Mouse (Mus musculus): ENCODE results near the gene Zfp446.
A peak's percentile ranks its signal among the peaks of the same experiment; 100 is the strongest.
"Not testable (repeated sequence)": the region's sequence is repeated elsewhere in the genome, so short reads cannot be mapped to it uniquely, and the experiment has no call there.

The Zfp446 gene

DNA sequence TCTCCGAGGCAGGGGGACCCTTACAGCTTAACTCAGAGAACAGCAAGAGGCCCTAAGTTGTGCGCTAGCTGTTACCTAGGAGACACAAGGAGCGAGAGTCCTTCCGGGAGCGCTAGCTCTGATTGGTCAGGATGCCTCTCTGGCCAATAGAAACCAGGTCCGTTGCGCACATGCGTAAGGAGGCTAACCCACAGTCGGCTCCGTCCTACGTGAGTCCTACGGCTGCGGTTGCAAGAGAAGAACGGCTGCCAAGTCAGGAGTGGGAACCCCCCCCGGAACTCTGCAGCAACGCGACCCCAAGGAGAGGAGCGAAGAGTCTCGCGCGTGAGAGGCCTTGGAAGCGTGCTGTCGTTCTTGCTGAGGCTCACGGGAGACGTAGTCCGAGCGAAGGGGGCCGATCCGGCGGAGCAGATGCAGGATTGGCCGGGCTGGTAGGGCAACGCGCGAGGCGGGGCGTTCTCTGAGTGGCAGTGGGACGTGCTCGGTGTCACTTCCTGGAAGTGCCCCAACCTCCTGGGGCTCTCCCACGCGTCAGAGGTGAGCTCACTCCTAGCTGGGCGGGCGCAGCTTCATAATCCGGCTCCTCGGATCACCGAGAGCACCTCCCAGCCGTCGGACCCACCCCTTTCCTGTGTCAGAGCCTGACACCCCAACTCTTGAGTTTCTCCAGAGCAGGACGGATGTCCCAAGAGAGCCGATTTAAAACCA, at the start of gene Zfp446:
Gene Zfp446, plus strand, starts transcription at position 167 of the 708 bp plus-strand sequence.
- DNase-seq = peak; percentile 99

DNA sequence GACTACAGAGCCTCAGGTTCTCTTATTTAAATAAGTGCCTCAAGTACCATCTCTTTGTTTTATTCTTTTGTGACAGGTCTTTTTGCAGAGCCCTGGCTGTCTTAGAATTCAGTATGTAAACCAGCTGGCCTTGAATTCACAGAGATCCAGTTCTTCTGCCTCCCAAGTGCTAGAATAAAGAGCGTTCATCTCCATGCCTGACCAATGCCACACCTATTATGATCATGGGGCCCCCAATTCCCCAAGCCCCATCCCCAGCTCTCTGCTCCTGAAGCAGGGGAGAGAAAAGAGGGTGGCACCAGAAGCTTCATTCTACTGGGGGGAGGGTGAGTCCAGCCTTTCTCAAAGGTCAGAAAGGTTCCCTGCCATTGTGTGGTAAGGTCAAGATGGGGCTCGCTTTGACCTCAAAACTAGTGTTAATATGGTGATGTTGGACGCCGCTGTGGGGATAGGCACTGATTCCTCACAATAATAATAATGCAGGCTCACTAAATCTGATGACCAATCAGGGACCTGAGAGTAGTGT, 44.0 kb upstream of the Zfp446 start:
- DNase-seq = no peak

- no peak for DNase-seq
Observed at GRCm38 (mm10) chr7:12934808-12935207, 42.8 kb upstream of the Zfp446 start.

GRCm38 (mm10) chr7:12937254-12937803, 40.3 kb upstream of the Zfp446 start:
- DNase-seq = not testable (repeated sequence)

GRCm38 (mm10) chr7:12940599-12940998, 37.0 kb upstream of the Zfp446 start:
- DNase-seq = no peak

GRCm38 (mm10) chr7:12943488-12943887, 34.2 kb upstream of the Zfp446 start:
- peak in 1 of 2 experiments; percentile 36 for DNase-seq

- peak; percentile 92 to 98 for DNase-seq
Observed at GRCm38 (mm10) chr7:12949032-12949871, 28.4 kb upstream of the Zfp446 start.

- DNase-seq = peak in 1 of 2 experiments; percentile 37
Observed at GRCm38 (mm10) chr7:12949872-12950229, 27.8 kb upstream of the Zfp446 start.

GRCm38 (mm10) chr7:12954896-12955295, 22.8 kb upstream of the Zfp446 start:
- DNase-seq = no peak

GRCm38 (mm10) chr7:12957511-12957910, 20.1 kb upstream of the Zfp446 start:
- no peak for DNase-seq

GRCm38 (mm10) chr7:12958948-12959347, 18.7 kb upstream of the Zfp446 start:
- DNase-seq = no peak

GRCm38 (mm10) chr7:12959718-12960117, 17.9 kb upstream of the Zfp446 start:
- DNase-seq = no peak

GRCm38 (mm10) chr7:12961511-12962141, 16.0 kb upstream of the Zfp446 start:
- peak; percentile 55 to 60 for DNase-seq

DNA sequence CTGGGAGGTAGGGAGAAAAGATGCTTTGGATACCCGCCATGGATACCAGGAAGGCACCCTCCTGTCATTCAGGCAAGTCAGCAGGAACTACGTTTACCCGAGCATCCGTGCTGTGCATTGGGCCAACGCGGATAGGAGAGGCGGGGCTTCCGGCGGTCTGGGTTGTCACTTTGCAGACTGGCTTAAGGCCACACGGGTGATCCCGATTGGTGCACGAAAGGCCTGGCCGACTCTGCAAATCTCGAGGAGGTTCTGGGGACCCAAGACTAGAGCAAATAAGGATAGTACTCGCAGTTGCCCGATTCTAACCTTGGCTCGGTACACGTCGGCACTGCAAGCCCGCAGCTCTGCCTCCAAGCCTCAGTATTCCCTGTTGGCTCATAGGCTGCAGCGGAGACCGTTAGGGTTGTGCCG, 12.0 kb upstream of the Zfp446 start, which contains the start of gene Zfp324:
Gene Zfp324, plus strand, starts transcription at position 161 of the 414 bp plus-strand sequence.
- DNase-seq = peak; percentile 95 to 96

GRCm38 (mm10) chr7:12966104-12966845, 11.4 kb upstream of the Zfp446 start:
- DNase-seq = peak; percentile 65 to 89

- no peak for DNase-seq
Observed at GRCm38 (mm10) chr7:12970906-12971305, 6.7 kb upstream of the Zfp446 start.

DNA sequence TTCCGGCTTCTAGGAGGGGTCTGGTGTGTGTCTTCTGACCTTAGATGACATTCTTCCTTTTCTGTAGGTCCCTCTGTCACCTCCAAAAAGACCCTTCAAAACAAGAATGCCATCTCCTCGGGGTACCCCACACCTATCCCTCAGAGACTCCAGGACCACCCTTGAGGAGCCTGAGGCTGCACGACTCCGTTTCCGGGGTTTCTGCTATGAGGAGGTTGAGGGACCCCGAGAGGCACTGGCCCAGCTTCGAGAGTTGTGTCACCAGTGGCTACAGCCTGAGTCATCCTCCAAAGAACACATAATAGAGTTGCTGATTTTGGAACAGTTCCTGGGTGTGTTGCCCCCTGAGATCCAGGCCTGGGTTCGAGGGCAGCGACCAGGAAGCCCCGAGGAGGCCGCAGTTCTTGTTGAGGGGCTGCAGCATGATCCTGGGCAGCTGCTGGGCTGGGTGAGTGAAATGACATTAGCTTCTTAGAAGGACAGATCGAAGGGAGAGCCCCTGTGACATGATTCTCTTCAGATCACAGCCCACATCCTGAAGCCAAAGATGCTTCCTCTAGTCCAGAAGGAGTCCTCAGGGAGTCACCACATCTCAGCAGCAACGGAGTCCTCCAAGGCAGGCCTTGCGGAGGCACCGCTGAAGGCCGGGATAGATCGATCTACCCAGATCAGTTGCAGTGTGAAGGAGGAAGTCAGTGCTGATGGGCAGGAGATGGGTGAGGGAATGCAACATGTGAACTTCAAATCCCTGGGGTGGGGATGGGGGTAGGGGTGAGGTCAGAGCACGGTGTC, 1.5 kb downstream of the Zfp446 start:
- DNase-seq = no peak

DNA sequence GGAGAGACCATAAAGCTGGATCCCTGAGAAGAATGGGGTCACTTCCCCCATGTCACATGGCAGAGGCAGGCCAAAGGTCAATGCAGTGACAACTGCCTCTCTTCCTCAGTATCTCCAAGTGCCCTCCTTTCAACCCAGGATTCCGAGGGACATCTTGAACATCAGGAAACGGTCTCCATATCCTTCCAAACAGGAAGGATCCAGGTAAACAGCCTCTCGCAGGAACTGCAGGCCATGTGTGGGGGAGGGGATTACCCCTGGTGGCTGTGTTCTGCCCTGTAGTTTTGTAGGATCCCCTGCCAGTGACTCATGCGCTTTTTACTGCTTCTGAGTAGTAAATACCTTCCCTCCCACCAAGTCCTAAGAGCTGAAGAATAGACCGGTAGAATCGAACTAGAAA, 2.1 kb downstream of the Zfp446 start:
- no peak for DNase-seq

DNA sequence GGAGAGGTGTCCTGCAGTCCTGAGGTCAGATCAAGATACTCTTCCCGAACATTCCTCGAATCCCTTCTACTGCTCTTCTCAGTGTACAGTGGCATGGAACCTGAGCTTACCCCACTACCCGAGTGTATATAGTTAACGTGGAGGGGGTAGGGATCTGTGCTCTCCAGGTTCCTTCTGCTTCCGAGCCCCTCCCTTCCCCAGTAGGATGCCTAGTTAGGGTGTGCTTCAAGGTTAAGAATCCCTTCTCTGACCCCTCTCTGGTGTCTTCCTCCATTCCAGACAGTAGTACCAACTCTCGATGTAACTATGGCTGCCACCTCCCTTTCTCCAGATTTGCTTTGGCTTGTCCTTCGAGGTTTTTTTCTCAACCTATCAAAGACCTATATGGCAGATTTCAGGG, 2.6 kb downstream of the Zfp446 start:
- DNase-seq = no peak

- no peak for DNase-seq
Observed at GRCm38 (mm10) chr7:12985724-12986123, 8.1 kb downstream of the Zfp446 start.

DNA sequence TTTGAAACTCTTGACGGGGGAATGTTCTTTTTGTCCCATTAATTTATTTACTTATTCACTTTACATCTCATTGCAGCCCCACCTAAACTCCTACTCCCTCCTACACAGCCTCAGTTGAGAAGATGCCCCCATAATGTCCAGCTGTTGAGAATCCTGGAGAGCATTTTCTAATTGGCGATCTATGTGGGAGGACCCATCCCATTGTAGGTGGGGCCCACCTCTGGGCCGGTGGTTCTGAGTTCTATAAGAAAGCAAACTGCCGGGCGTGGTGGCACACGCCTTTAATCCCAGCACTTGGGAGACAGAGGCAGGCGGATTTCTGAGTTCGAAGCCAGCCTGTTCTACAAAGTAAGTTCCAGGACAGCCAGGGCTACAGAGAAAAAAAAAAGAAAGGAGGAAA, 9.3 kb downstream of the Zfp446 start:
- DNase-seq = no peak
